Mouse (Mus musculus): Measurements from ENCODE around the gene Agap2. TPM values are rescaled to one million over a fixed set of nuclear protein-coding genes. Genes with fewer than 3 reads are reported as not detected.

Gene Agap2
- total and polyA plus RNA-seq, 2 experiments from 2014 or later: 6.3 to 343 TPM

GRCm38 (mm10) chr10:127098514-127098913 is 23.4 kb downstream of the Agap2 start:
- Histone ChIP-seq H3K4me3 (ENCODE audit: low read depth, low read length) (no peak overlapping the region), H3K27ac (ENCODE audit: low read depth, low read length) (no peak overlapping the region), H3K4me2 (ENCODE audit: low read depth, low read length, poor library complexity, severe bottlenecking) (no peak overlapping the region), H3K9ac (replicated peaks; ENCODE audit: low read length, poor library complexity, severe bottlenecking) (no peak overlapping the region), H3K4me1 (ENCODE audit: insufficient read depth, low read length) (peaks cover 3% of the 10 kb centered on the region; the same call in 1 of the 2 replicates), H3K27me3 (ENCODE audit: insufficient read depth, low read length) (no peaks in the 10 kb centered on the region), H3K9me3 (ENCODE audit: low read length) (no peaks in the 10 kb centered on the region), H3K36me3 (ENCODE audit: insufficient read depth, low read length) (peaks cover 49% of the 10 kb centered on the region)
- DNase-seq (ENCODE audit: low spot score): no peak
- 84% methylated on average over 20 of the region's 20 CpGs for WGBS
- peak; percentile 15; the same call in 1 of the 2 replicates for TF ChIP-seq CTCF (IDR thresholded peaks at IDR 0.05)
- ATAC-seq (ENCODE audit: low FRiP score): no peak

DNA sequence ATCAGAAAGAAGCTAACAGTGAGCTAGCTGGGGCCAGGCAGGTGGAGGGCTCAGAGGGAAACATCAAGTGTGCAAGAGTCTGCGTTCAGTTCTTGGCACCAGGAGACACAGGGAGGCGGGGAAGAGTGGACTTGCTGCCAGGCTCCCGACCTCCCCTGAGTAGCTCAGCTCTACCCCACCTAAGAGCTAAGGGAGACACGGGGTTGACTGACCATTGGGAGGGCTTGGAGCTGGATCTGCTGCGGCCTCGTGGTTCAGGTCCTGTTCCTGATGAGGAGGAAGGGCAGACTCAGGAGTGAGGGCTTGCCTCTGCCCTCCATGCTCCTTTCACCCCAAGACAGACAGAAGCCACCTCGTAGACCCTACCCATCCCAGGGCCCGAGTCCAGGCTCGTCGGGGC is 24.1 kb downstream of the Agap2 start:
- ATAC-seq (ENCODE audit: low FRiP score): no peak

DNA sequence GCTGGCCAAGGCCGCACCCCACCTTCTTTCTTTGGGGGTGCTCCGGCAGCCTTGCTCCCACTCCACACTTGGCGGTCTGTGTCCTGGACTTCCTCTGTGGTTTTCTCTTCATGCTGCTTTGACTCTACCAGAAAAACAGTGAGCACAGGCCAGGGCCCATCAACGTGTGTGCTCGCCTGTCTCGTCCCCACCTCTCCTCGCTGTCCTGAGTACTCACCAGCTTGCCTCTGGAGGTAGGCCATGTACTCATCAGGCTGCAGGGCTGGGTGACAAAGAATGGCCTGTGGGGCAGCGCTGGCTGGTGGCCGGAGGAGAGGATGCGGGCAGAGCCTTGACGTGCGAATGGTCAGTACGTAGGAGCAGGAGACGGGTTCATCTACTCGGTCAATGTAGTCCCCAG is 24.8 kb downstream of the Agap2 start:
- Histone ChIP-seq H3K4me1 (ENCODE audit: insufficient read depth, low read length) (no peaks in the 10 kb centered on the region), H3K9ac (replicated peaks; ENCODE audit: low read length, poor library complexity, severe bottlenecking) (no peak overlapping the region), H3K4me3 (ENCODE audit: low read depth, low read length) (no peak overlapping the region), H3K27ac (ENCODE audit: low read depth, low read length) (no peak overlapping the region), H3K4me2 (ENCODE audit: low read depth, low read length, poor library complexity, severe bottlenecking) (no peak overlapping the region), H3K27me3 (ENCODE audit: insufficient read depth, low read length) (no peaks in the 10 kb centered on the region), H3K9me3 (ENCODE audit: low read length) (no peaks in the 10 kb centered on the region), H3K36me3 (ENCODE audit: insufficient read depth, low read length) (peaks cover 48% of the 10 kb centered on the region)
- WGBS: 94% methylated on average over 15 of the region's 15 CpGs
- no peak for TF ChIP-seq CTCF (IDR thresholded peaks at IDR 0.05)
- ATAC-seq (ENCODE audit: low FRiP score) (no peak), DNase-seq (ENCODE audit: low spot score) (no peak)

More for the DNA sequence above, 24.1 kb downstream of the Agap2 start:
- Histone ChIP-seq H3K4me3 (ENCODE audit: low read depth, low read length) (no peak overlapping the region), H3K4me1 (ENCODE audit: insufficient read depth, low read length) (peaks cover 3% of the 10 kb centered on the region; the same call in 1 of the 2 replicates), H3K27ac (ENCODE audit: low read depth, low read length) (no peak overlapping the region), H3K27me3 (ENCODE audit: insufficient read depth, low read length) (no peaks in the 10 kb centered on the region), H3K9me3 (ENCODE audit: low read length) (no peaks in the 10 kb centered on the region), H3K4me2 (ENCODE audit: low read depth, low read length, poor library complexity, severe bottlenecking) (no peak overlapping the region), H3K36me3 (ENCODE audit: insufficient read depth, low read length) (peaks cover 49% of the 10 kb centered on the region), H3K9ac (replicated peaks; ENCODE audit: low read length, poor library complexity, severe bottlenecking) (no peak overlapping the region)
- WGBS: 88% methylated on average over 10 of the region's 10 CpGs
- TF ChIP-seq CTCF (IDR thresholded peaks at IDR 0.05): no peak
- no peak for DNase-seq (ENCODE audit: low spot score)

- Histone ChIP-seq H3K4me3 (ENCODE audit: low read depth, low read length) (no peak overlapping the region), H3K27ac (ENCODE audit: low read depth, low read length) (no peak overlapping the region), H3K4me1 (ENCODE audit: insufficient read depth, low read length) (no peaks in the 10 kb centered on the region), H3K4me2 (ENCODE audit: low read depth, low read length, poor library complexity, severe bottlenecking) (no peak overlapping the region), H3K36me3 (ENCODE audit: insufficient read depth, low read length) (peaks cover 46% of the 10 kb centered on the region), H3K9me3 (ENCODE audit: low read length) (no peaks in the 10 kb centered on the region), H3K27me3 (ENCODE audit: insufficient read depth, low read length) (no peaks in the 10 kb centered on the region), H3K9ac (replicated peaks; ENCODE audit: low read length, poor library complexity, severe bottlenecking) (no peak overlapping the region)
- no peak for TF ChIP-seq CTCF (IDR thresholded peaks at IDR 0.05)
- 88% methylated on average over 8 of the region's 8 CpGs for WGBS
- ATAC-seq (ENCODE audit: low FRiP score) (no peak), DNase-seq (ENCODE audit: low spot score) (no peak)
Observed at GRCm38 (mm10) chr10:127100414-127100813, 25.3 kb downstream of the Agap2 start.

- TF ChIP-seq CTCF (IDR thresholded peaks at IDR 0.05): no peak
- H3K4me3 ChIP-seq (ENCODE audit: low read depth, low read length): no peak overlapping the region
- no peak for ATAC-seq (ENCODE audit: low FRiP score)
- H3K9ac ChIP-seq (replicated peaks; ENCODE audit: low read length, poor library complexity, severe bottlenecking): no peak overlapping the region
- DNase-seq (ENCODE audit: low spot score): no peak
- no peak overlapping the region for H3K4me2 ChIP-seq (ENCODE audit: low read depth, low read length, poor library complexity, severe bottlenecking)
- peaks cover 39% of the 10 kb centered on the region for H3K36me3 ChIP-seq (ENCODE audit: insufficient read depth, low read length)
- H3K9me3 ChIP-seq (ENCODE audit: low read length): no peaks in the 10 kb centered on the region
- H3K4me1 ChIP-seq (ENCODE audit: insufficient read depth, low read length): no peaks in the 10 kb centered on the region
- WGBS: 87% methylated on average over 6 of the region's 6 CpGs
- H3K27me3 ChIP-seq (ENCODE audit: insufficient read depth, low read length): no peaks in the 10 kb centered on the region
- no peak overlapping the region for H3K27ac ChIP-seq (ENCODE audit: low read depth, low read length)
Observed at GRCm38 (mm10) chr10:127101151-127101550, 26.1 kb downstream of the Agap2 start.

- WGBS: 89% methylated on average over 7 of the region's 7 CpGs
- Histone ChIP-seq H3K4me3 (ENCODE audit: low read depth, low read length) (no peak overlapping the region), H3K4me1 (ENCODE audit: insufficient read depth, low read length) (no peaks in the 10 kb centered on the region), H3K27ac (ENCODE audit: low read depth, low read length) (no peak overlapping the region), H3K4me2 (ENCODE audit: low read depth, low read length, poor library complexity, severe bottlenecking) (no peak overlapping the region), H3K9me3 (ENCODE audit: low read length) (no peaks in the 10 kb centered on the region), H3K27me3 (ENCODE audit: insufficient read depth, low read length) (no peaks in the 10 kb centered on the region), H3K36me3 (ENCODE audit: insufficient read depth, low read length) (peaks cover 29% of the 10 kb centered on the region), H3K9ac (replicated peaks; ENCODE audit: low read length, poor library complexity, severe bottlenecking) (no peak overlapping the region)
- DNase-seq (ENCODE audit: low spot score) (no peak), ATAC-seq (ENCODE audit: low FRiP score) (no peak)
- no peak for TF ChIP-seq CTCF (IDR thresholded peaks at IDR 0.05)
Observed at GRCm38 (mm10) chr10:127103631-127104030, 28.5 kb downstream of the Agap2 start.
